Mouse (Mus musculus): ENCODE results near the gene Ang5. TPM values are rescaled to one million over a fixed set of nuclear protein-coding genes. Genes with fewer than 3 reads are reported as not detected.
"Not testable (repeated sequence)": the region's sequence is repeated elsewhere in the genome, so short reads cannot be mapped to it uniquely, and the experiment has no call there.

The Ang5 gene
- polyA plus RNA-seq, 1 experiment from 2014 or later: not detected

- not testable (repeated sequence) for H3K4me1 ChIP-seq; H3K4me3 ChIP-seq; H3K36me3 ChIP-seq; H3K9me3 ChIP-seq; H3K27ac ChIP-seq (replicated peaks); ATAC-seq (replicated peaks); H3K4me2 ChIP-seq (replicated peaks); H3K27me3 ChIP-seq; H3K9ac ChIP-seq (replicated peaks)
- 77% methylated on average over 2 of the region's 2 CpGs for WGBS
Observed at GRCm38 (mm10) chr14:43998455-43999000, 41.7 kb downstream of the Ang5 start.

- no peaks in the 10 kb centered on the region for H3K9me3 ChIP-seq
- H3K27me3 ChIP-seq: no peaks in the 10 kb centered on the region
- H3K4me3 ChIP-seq: no peak overlapping the region
- no peak overlapping the region for H3K27ac ChIP-seq (replicated peaks)
- 90% methylated on average over 3 of the region's 3 CpGs for WGBS
- H3K4me2 ChIP-seq (replicated peaks): no peak overlapping the region
- H3K4me1 ChIP-seq: no peaks in the 10 kb centered on the region
- H3K36me3 ChIP-seq: no peaks in the 10 kb centered on the region
- no peak overlapping the region for H3K9ac ChIP-seq (replicated peaks)
- ATAC-seq (replicated peaks): no peak
Observed at GRCm38 (mm10) chr14:44001600-44001999, 44.7 kb downstream of the Ang5 start.

DNA sequence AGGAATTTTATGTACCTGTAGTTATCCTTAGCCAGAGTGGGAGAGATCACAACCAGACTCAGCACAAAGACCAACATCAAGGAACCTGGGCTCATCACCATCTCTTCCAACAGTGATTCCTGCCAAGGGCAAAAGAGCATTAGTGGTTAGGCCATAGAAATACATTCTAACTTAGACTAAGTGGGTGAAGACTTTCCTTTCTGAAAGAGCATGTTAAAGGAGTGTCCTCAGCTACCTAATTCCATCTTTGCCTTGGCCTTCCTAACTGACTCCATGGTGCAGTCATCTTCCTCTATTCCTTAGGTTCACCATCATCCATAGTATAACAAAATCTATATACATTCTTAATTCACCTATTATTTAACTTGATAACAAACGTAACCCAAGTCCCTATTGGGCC lies 45.3 kb downstream of the Ang5 start, which contains the start of gene Ang6:
TSS of gene Ang6 (minus strand) at position 101 of the 400 bp plus-strand sequence.
- no peaks in the 10 kb centered on the region for H3K27me3 ChIP-seq
- no peaks in the 10 kb centered on the region for H3K4me1 ChIP-seq
- no peaks in the 10 kb centered on the region for H3K9me3 ChIP-seq
- 77% methylated on average over 1 of the region's 1 CpGs for WGBS
- no peak for ATAC-seq (replicated peaks)
- no peaks in the 10 kb centered on the region for H3K36me3 ChIP-seq
- H3K4me3 ChIP-seq: no peak within 1 kb of the TSS
- no peak within 1 kb of the TSS for H3K4me2 ChIP-seq (replicated peaks)
- H3K9ac ChIP-seq (replicated peaks): no peak within 1 kb of the TSS
- H3K27ac ChIP-seq (replicated peaks): no peak within 1 kb of the TSS

DNA sequence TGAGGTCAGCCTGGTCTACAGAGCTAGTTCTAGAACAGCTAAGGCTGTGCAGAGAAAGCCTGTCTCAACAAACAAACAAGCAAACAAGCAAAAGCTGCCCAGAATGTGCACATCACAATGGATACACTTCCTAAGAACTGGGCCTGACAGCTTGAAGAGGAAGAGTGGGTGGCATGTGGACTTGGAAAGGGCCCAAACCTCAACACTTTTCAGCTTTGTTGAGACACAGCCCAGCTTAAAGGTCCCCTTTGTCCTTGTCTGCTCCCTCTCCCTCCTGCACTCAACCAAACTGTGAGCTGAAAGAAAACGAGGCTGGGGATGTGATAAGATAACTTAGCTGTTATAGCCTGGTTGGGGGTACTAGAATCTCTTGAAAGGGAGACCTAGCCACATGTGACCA lies 51.2 kb downstream of the Ang5 start:
- H3K9ac ChIP-seq (replicated peaks); H3K4me2 ChIP-seq (replicated peaks); H3K27ac ChIP-seq (replicated peaks); H3K4me1 ChIP-seq; H3K9me3 ChIP-seq; ATAC-seq (replicated peaks); H3K36me3 ChIP-seq; H3K27me3 ChIP-seq; H3K4me3 ChIP-seq: not testable (repeated sequence)
- WGBS: no CpG with 5 or more reads among the region's 1 CpGs

GRCm38 (mm10) chr14:44009686-44010085 lies 52.8 kb downstream of the Ang5 start:
- H3K9ac ChIP-seq (replicated peaks); H3K4me3 ChIP-seq; H3K36me3 ChIP-seq; ATAC-seq (replicated peaks); H3K27me3 ChIP-seq; H3K9me3 ChIP-seq; H3K27ac ChIP-seq (replicated peaks); H3K4me2 ChIP-seq (replicated peaks); H3K4me1 ChIP-seq: not testable (repeated sequence)
- 73% methylated on average over 2 of the region's 2 CpGs for WGBS

Other genes starting within 250 kb of the Ang5 start
- not detected in 2 replicates for gene Gm16506, start 229.6 kb upstream of the Ang5 start, polyA plus RNA-seq (2015; fragmentation: Nextera tagmentation; extraction: Ambion mirVana)
- gene Gm6526, start 209.2 kb upstream of the Ang5 start, polyA plus RNA-seq (2015; fragmentation: Nextera tagmentation; extraction: Ambion mirVana): not detected in 2 replicates
- not detected in 2 replicates for gene Gm8180, start 172.3 kb upstream of the Ang5 start, polyA plus RNA-seq (2015; fragmentation: Nextera tagmentation; extraction: Ambion mirVana)
- not detected in 2 replicates for gene Ear1, start 81.6 kb upstream of the Ang5 start, polyA plus RNA-seq (2015; fragmentation: Nextera tagmentation; extraction: Ambion mirVana)
- gene Ear10, start 33.5 kb upstream of the Ang5 start, polyA plus RNA-seq (2015; fragmentation: Nextera tagmentation; extraction: Ambion mirVana): not detected in 2 replicates
- 4.4 and 4.7 TPM in 2 replicates for gene Gm8113, start 31.7 kb upstream of the Ang5 start, polyA plus RNA-seq (2015; fragmentation: Nextera tagmentation; extraction: Ambion mirVana)
- gene Ang6, start 45.2 kb downstream of the Ang5 start, polyA plus RNA-seq (2015; fragmentation: Nextera tagmentation; extraction: Ambion mirVana): not detected in 2 replicates
- not detected in 2 replicates for gene Ear2, start 145.6 kb downstream of the Ang5 start, polyA plus RNA-seq (2015; fragmentation: Nextera tagmentation; extraction: Ambion mirVana)
- not detected in 2 replicates for gene Gm3327, start 166.8 kb downstream of the Ang5 start, polyA plus RNA-seq (2015; fragmentation: Nextera tagmentation; extraction: Ambion mirVana)
- not detected in 2 replicates for gene Gm8212, start 240.6 kb downstream of the Ang5 start, polyA plus RNA-seq (2015; fragmentation: Nextera tagmentation; extraction: Ambion mirVana)